Mouse (Mus musculus): ENCODE measurements at regions not wholly inside any gene's neighbourhood (a gene's known extent, or its start where the extent isn't known, plus 50 kb on each side); places are given as distances from the start of the nearest gene placed in this dataset.
A peak's percentile ranks its signal among the peaks of the same experiment; 100 is the strongest.

DNA sequence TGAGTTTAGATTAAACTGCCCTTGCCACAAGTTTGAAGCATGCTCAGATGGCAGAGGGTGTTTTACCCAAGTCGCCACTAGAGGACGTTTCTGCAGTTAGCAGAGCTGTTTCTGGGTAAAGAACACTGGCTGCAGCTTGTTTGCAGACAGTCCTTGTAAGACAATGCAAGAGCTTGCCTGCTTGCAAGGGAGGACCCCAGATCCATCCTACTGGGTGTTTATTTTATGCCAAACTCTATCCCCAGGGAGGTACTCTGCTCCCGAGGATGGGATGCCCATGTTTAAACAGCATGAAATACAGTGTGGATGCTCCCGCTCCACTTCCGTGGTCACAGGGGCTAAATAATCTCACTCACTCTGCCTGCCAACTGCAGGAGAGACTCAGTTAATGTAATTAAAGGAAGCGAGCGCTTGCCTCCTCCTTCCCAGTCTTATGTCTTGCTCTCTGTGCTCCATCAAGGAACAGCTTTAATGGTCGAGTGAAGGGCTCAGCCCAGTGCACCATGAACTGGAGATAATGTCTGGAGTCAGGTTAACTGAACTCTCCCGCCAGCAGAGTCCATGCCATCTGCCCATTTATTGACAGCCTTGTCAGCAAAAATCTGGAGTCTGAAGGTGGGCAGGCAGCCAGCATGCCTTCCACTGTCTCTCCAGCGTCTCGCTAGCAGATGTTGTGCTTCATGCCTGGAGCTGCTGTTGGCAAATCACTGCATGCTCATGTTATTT, 334.8 kb downstream of the Mex3b start:
- H3K36me3 ChIP-seq = no peaks in the 10 kb centered on the region
- H3K9me3 ChIP-seq = no peaks in the 10 kb centered on the region
- peak overlapping the region; percentile 48 for H3K9ac ChIP-seq (replicated peaks)
- ATAC-seq (replicated peaks) = peak; percentile 72
- H3K4me1 ChIP-seq = peaks cover 49% of the 10 kb centered on the region
- WGBS = 2% methylated on average over 11 of the region's 11 CpGs
- H3K4me2 ChIP-seq (replicated peaks) = peak overlapping the region; percentile 48
- H3K27me3 ChIP-seq = no peaks in the 10 kb centered on the region
- peak overlapping the region; percentile 21 for H3K4me3 ChIP-seq
- peak overlapping the region; percentile 97 for H3K27ac ChIP-seq (replicated peaks)

DNA sequence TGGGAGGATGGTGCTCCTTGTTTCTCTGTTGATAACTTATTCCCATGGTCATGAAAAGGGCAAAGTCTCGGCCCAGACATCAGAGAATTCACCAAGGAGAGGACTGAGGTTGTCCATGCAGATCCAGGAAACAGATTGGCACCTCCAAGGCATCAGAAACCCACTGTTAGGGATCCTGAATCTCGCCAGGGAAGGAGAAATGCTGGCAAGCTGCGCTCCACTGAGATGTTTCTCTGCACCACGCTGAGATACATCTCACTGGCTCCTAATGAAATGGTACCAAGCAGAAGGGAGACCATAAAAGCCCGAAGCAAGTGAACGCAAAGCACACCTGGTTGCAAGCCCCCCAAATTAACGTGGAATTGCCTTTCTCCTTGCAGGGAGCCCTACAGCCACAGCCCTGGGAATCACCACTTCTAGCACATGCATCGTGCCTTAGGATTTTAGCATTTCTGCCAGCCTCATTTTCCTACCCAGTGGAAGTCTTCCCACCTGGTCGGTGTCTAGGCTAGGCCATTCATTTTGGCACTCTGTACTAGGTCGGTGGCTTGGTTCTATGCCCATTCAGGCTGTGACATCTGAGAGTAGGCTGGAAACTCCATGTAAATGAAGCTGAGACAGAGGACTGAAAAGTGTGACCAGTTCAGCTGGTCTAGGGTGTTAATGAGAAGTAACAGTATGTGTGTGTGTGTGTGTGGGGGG, 336.3 kb downstream of the Mex3b start:
- no peak overlapping the region for H3K4me3 ChIP-seq
- H3K4me1 ChIP-seq = peaks cover 49% of the 10 kb centered on the region
- peak overlapping the region; percentile 97 for H3K27ac ChIP-seq (replicated peaks)
- WGBS = 51% methylated on average over 10 of the region's 10 CpGs
- H3K9ac ChIP-seq (replicated peaks) = no peak overlapping the region
- H3K9me3 ChIP-seq = no peaks in the 10 kb centered on the region
- ATAC-seq (replicated peaks) = peak; percentile 49
- no peaks in the 10 kb centered on the region for H3K36me3 ChIP-seq
- no peak overlapping the region for H3K4me2 ChIP-seq (replicated peaks)
- no peaks in the 10 kb centered on the region for H3K27me3 ChIP-seq

DNA sequence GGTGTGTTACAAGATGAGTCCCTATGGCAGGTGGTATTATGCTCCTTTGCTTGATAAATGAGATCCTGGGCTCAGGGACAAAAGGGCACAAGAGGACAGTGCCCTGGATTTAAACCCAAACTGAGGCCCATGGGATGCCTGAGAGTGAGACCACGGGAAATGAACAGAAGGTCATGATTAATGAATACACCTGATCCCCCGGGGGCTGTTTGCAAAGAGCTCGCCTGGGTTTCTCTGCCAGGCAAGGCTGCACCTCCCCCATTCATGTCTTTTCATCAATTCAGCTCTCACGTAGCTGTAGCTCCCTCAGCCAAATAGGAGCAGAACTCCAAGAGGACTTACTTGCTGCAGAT, 336.9 kb downstream of the Mex3b start:
- Histone ChIP-seq H3K4me3 (no peak overlapping the region), H3K4me2 (replicated peaks) (no peak overlapping the region), H3K9ac (replicated peaks) (peak overlapping the region; percentile 29; the same call in 1 of the 2 replicates), H3K27ac (replicated peaks) (peak overlapping the region; percentile 97), H3K27me3 (no peaks in the 10 kb centered on the region), H3K9me3 (no peaks in the 10 kb centered on the region), H3K36me3 (no peaks in the 10 kb centered on the region), H3K4me1 (peaks cover 49% of the 10 kb centered on the region)
- 5% methylated on average over 4 of the region's 4 CpGs for WGBS
- 0 out of 2 replicates have a peak, but pooled peaks have one; percentile 12 for ATAC-seq (replicated peaks)

DNA sequence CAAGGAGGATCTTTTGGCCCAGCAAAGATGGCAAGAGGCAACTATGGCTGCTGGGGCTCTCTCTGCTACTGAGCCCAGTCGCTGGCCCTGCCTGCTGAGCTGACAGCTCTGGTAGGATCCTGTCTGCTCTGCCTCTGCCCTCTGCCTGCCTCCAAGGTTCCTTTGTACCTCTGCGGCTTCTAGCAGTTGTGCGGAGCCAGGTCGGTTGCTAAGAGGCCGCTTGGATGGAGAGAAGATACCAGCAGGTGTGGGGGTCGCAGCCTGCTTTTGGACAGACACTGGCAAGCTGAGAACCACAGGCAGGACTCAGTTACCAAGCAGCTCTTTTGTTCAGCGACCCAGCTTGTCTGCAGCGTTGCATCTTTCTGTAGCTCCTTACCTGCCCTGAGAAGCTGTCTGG, 337.6 kb downstream of the Mex3b start:
- 0 out of 2 replicates have a peak, but pooled peaks have one; percentile 9 for ATAC-seq (replicated peaks)
- Histone ChIP-seq H3K4me3 (no peak overlapping the region), H3K27me3 (no peaks in the 10 kb centered on the region), H3K4me2 (replicated peaks) (no peak overlapping the region), H3K27ac (replicated peaks) (peak overlapping the region; percentile 97), H3K9ac (replicated peaks) (peak overlapping the region; percentile 29; the same call in 1 of the 2 replicates), H3K36me3 (no peaks in the 10 kb centered on the region), H3K4me1 (peaks cover 49% of the 10 kb centered on the region), H3K9me3 (no peaks in the 10 kb centered on the region)
- WGBS = 21% methylated on average over 8 of the region's 8 CpGs

DNA sequence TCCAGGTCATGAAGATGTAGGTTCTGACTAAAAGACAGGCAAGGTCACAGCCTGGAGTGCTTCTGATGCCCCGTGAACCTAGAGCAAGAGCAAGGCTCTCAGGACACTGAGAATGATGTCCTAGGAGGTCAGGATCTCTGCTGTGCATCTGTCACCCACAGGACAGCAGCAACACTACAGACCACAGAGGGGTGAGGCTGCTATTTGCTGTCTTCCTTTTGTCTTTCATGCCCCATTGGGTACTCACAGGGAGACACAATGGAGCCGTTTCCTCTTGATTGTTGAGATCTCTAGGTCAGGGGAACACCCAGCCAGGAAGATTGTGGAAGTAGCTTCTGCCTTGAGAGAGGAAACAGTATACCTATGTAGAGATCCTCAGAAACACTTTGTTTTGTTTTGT, 339.9 kb downstream of the Mex3b start:
- Histone ChIP-seq H3K9ac (replicated peaks) (no peak overlapping the region), H3K4me2 (replicated peaks) (no peak overlapping the region), H3K9me3 (no peaks in the 10 kb centered on the region), H3K27me3 (no peaks in the 10 kb centered on the region), H3K4me1 (peaks cover 32% of the 10 kb centered on the region), H3K4me3 (no peak overlapping the region), H3K36me3 (no peaks in the 10 kb centered on the region), H3K27ac (replicated peaks) (no peak overlapping the region)
- no peak for ATAC-seq (replicated peaks)
- 66% methylated on average over 2 of the region's 2 CpGs for WGBS

DNA sequence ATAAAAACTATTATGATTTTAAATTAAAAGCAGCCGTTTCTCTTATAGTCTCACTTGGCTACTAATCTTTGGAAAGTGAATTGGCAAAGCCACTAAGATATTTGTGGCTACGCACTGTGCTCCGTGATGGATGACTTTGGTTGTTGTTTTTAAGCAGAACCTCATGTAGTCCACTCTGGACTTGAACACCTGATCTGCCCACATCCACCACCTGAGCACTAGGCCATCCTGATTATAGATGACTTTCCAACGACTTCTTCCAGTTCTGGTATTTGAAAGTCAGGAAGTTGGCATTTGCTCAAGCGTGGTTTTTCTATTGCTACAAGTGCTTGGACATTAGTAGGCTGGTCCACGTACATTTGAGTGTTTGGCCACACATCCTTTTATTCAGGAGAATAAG, 344.5 kb downstream of the Mex3b start:
- ATAC-seq (replicated peaks) = no peak
- H3K27me3 ChIP-seq = no peaks in the 10 kb centered on the region
- 85% methylated on average over 6 of the region's 6 CpGs for WGBS
- H3K27ac ChIP-seq (replicated peaks) = no peak overlapping the region
- H3K36me3 ChIP-seq = no peaks in the 10 kb centered on the region
- H3K4me2 ChIP-seq (replicated peaks) = no peak overlapping the region
- H3K4me1 ChIP-seq = no peaks in the 10 kb centered on the region
- H3K9me3 ChIP-seq = no peaks in the 10 kb centered on the region
- no peak overlapping the region for H3K9ac ChIP-seq (replicated peaks)
- no peak overlapping the region for H3K4me3 ChIP-seq

DNA sequence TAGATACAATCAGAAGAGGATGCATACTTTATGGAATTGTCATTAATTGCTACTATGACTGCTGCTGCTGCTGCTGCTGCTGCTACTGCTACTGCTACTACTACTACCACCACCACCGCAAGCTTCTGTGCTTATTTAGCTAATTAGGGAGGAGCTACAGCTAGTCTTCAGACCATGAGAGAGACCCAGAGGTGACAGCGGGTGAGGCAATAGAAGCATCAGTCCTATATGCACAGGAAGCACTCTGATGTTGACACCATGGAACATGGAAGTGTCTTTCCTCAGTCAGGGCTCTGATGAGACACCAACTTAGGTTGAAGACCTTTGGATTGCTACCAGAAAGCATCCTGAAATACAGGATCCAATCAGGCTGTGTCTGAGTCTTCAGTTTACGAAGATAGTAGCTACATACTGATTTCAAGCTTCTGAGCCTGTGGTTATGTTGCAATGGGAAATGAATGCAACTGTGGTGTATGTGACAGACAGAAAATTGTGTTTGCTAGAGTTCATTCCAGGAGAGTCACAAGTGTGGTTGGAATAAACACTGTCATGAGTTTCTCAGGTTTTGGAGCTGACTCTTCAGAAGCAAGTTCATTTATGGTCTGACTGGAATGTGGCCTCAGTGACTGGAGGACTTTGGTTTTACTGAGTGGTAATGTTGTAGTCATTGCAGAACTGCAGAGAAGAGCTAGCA, 355.0 kb downstream of the Mex3b start:
- ATAC-seq (replicated peaks) = no peak
- WGBS = 88% methylated on average over 3 of the region's 3 CpGs
- Histone ChIP-seq H3K27ac (replicated peaks) (no peak overlapping the region), H3K4me3 (no peak overlapping the region), H3K36me3 (no peaks in the 10 kb centered on the region), H3K9ac (replicated peaks) (no peak overlapping the region), H3K9me3 (no peaks in the 10 kb centered on the region), H3K27me3 (no peaks in the 10 kb centered on the region), H3K4me2 (replicated peaks) (no peak overlapping the region), H3K4me1 (0 out of 2 replicates have a peak, but pooled peaks cover 2% of the 10 kb centered on the region)

DNA sequence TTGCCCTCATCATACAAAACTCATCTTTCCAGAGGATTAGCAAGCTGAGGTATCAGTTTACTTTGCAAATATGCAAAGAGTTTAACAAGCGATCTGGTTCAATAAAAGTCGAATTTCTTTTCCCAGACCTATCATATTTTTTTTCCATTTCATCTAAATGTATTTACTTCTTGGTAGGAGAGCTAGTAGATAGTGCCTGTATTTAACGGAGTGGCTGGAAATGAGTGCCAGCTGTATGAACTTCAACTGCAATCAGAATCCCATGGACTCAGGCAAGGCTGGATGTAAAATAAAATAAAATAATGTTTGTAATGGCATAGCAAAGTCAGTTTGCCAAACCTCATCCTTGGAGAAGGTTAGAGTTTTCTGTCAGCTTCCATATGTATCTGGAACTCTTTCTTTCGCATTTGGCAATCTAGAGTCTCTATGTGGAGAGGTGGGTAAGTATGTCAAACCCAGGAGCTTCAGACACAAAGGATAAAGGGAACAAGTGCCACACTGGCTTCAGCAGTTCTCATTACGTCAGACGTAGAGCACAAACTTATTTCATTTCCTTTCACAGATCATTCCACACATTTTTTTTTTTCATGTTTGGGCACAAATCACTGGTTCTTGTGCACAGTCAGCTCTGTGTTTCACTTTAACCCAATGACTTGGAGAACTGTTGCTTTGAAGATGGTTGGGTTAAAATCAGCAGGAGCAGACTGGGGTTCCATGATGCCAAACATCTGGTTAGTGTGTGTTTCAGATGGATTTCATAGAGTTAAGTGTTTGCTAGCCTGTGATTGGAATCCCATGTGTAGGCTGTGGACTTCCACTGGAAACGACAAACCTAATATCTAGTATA, 357.2 kb upstream of the Tmc3 start:
- peaks cover 11% of the 10 kb centered on the region; the same call in 1 of the 2 replicates for H3K4me1 ChIP-seq
- no peak for ATAC-seq (replicated peaks)
- no peak overlapping the region for H3K4me3 ChIP-seq
- WGBS = 86% methylated on average over 7 of the region's 7 CpGs
- no peak overlapping the region for H3K4me2 ChIP-seq (replicated peaks)
- H3K36me3 ChIP-seq = no peaks in the 10 kb centered on the region
- H3K27ac ChIP-seq (replicated peaks) = no peak overlapping the region
- no peaks in the 10 kb centered on the region for H3K9me3 ChIP-seq
- no peak overlapping the region for H3K9ac ChIP-seq (replicated peaks)
- no peaks in the 10 kb centered on the region for H3K27me3 ChIP-seq

DNA sequence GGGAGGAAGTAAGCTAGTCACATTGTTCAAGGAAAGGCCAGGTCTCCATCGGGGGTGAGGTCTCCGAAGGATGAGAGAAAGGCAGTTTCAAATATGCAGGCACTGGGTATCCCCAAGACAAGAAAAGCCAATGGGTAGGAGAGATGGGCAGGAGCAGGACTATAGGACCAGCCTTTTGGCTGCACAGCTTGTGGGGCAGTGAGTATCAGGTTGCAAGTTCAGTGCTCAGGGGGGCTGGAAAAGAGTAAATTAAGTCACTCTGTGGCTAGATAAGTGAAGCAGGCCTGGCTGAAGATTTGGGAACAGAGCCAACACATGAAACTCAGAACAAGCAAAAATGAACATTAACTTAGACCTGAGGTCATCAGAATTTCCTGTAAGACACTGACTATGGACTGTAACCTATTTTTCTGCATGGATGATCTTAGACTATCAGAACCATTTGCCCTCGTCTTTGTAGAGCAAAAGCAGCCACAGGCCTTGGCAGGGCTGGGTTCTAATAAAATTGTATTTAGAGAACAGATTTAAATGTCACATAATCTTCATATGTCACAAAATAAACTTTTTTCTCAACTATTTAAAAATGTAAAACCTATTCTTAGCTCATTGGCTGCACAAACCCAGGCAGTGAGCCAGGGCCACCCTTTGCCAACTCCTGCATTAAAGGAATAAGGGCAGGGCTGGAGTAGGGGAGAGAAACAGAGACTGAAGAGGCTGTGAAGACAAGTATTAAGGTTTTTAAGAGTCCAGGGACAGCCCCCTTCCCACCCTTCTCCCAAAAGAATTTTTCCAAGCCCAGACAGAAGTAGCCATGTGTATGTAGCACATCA, 354.0 kb upstream of the Tmc3 start:
- no peak overlapping the region for H3K9ac ChIP-seq (replicated peaks)
- H3K9me3 ChIP-seq = no peaks in the 10 kb centered on the region
- no peak overlapping the region for H3K4me3 ChIP-seq
- 64% methylated on average over 3 of the region's 3 CpGs for WGBS
- peak overlapping the region; percentile 34; the same call in 1 of the 2 replicates for H3K27ac ChIP-seq (replicated peaks)
- peaks cover 11% of the 10 kb centered on the region; the same call in 1 of the 2 replicates for H3K4me1 ChIP-seq
- H3K27me3 ChIP-seq = no peaks in the 10 kb centered on the region
- ATAC-seq (replicated peaks) = peak; percentile 55; the same call in 1 of the 2 replicates
- no peak overlapping the region for H3K4me2 ChIP-seq (replicated peaks)
- no peaks in the 10 kb centered on the region for H3K36me3 ChIP-seq

DNA sequence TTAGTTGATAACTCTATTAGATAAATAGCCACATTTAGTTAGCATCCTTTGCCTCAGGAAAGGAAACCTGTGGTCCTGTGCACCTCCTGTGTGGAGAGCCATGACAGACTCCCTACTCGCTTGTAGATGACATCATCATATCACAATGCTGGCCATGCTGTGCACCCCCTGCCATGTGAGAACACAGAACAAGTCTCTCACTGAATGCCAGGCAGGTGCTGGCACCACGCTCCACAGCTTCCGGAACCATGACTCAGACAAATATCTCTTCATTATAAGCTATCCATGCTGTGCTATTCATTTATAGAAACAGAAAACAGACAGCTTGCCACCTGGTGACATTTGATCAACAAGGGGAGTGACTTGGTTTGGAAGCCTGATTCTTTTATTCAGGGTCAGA, 349.1 kb upstream of the Tmc3 start:
- WGBS = 50% methylated on average over 3 of the region's 3 CpGs
- H3K9me3 ChIP-seq = no peaks in the 10 kb centered on the region
- no peak overlapping the region for H3K4me2 ChIP-seq (replicated peaks)
- H3K27ac ChIP-seq (replicated peaks) = no peak overlapping the region
- no peak overlapping the region for H3K4me3 ChIP-seq
- peak; percentile 55; the same call in 1 of the 2 replicates for ATAC-seq (replicated peaks)
- H3K27me3 ChIP-seq = no peaks in the 10 kb centered on the region
- no peak overlapping the region for H3K9ac ChIP-seq (replicated peaks)
- peaks cover 5% of the 10 kb centered on the region; the same call in 1 of the 2 replicates for H3K4me1 ChIP-seq
- no peaks in the 10 kb centered on the region for H3K36me3 ChIP-seq

DNA sequence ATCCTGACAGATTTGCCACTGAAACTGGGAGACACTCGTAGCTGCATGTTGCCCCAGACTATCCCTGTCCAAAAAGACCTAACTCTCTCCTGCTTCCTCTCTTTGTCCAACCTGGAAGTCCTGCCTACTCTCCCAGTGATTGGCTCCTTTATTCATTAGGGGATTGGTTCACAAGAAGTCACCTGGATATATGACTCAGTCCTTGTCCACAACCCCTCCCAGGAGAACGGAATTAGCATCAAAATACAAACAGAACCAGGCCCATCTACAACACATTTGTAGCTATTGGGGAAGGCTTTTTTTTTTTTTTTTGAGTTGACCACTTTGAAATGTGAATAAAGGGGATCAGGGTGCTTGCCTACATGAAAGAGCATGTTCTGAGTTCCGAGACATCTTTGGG, 347.4 kb upstream of the Tmc3 start:
- Histone ChIP-seq H3K4me2 (replicated peaks) (no peak overlapping the region), H3K4me3 (no peak overlapping the region), H3K27me3 (no peaks in the 10 kb centered on the region), H3K9ac (replicated peaks) (no peak overlapping the region), H3K27ac (replicated peaks) (no peak overlapping the region), H3K4me1 (no peaks in the 10 kb centered on the region), H3K36me3 (no peaks in the 10 kb centered on the region), H3K9me3 (no peaks in the 10 kb centered on the region)
- WGBS = 92% methylated on average over 3 of the region's 3 CpGs
- ATAC-seq (replicated peaks) = no peak
